Mouse (Mus musculus) neural tube, embryonic 11.5 days (tissue): ENCODE measurements around the gene Gm17490. TPM values are rescaled to one million over a fixed set of nuclear protein-coding genes. Genes with fewer than 3 reads are reported as not detected.
A peak's percentile ranks its signal among the peaks of the same experiment; 100 is the strongest.
"Not testable (repeated sequence)": the region's sequence is repeated elsewhere in the genome, so short reads cannot be mapped to it uniquely, and the experiment has no call there.

Experiments used
- ATAC-seq: fragments of 200-750 bp; cut with Nextera tagmentation; 2 replicates; pipeline ENCODE4 v1.8.0; 2017; ENCODE audit warnings: moderate number of reproducible peaks, mild to moderate bottlenecking, moderate TSS enrichment, moderate library complexity; ENCODE audit not compliant: insufficient read depth, low FRiP score, low TSS enrichment
- DNase-seq: peaks from one replicate; pipeline ENCODE4 v3.0.0-alpha.2; 2015; ENCODE audit warnings: low spot score
- H3K27ac ChIP-seq: fragments of 300-500 bp; sonication (generic); 2 replicates; pipeline ENCODE4 v1.5.1; 2014; ENCODE audit warnings: low read depth, mild to moderate bottlenecking, low read length
- H3K27me3 ChIP-seq: fragments of 300-500 bp; sonication (generic); 2 replicates; pipeline ENCODE4 v1.6.1; 2014; ENCODE audit warnings: mild to moderate bottlenecking, low read length, mixed read lengths; ENCODE audit not compliant: control insufficient read depth, insufficient read depth
- H3K36me3 ChIP-seq: fragments of 300-500 bp; sonication (generic); 2 replicates; pipeline ENCODE4 v1.6.1; 2014; ENCODE audit warnings: mild to moderate bottlenecking, low read length, moderate library complexity, mixed read lengths; ENCODE audit not compliant: control insufficient read depth, insufficient read depth
- H3K4me1 ChIP-seq: fragments of 300-500 bp; sonication (generic); 2 replicates; pipeline ENCODE4 v1.6.1; 2014; ENCODE audit warnings: low read length, mixed read lengths; ENCODE audit not compliant: control insufficient read depth, insufficient read depth
- H3K4me2 ChIP-seq: fragments of 300-500 bp; sonication (generic); 2 replicates; pipeline ENCODE4 v1.6.1; 2014; ENCODE audit warnings: low read depth, mild to moderate bottlenecking, moderate library complexity
- H3K4me3 ChIP-seq: fragments of 300-500 bp; sonication (generic); 2 replicates; pipeline ENCODE4 v1.5.1; 2014; ENCODE audit warnings: low read depth, low read length
- H3K9ac ChIP-seq: fragments of 300-500 bp; sonication (generic); 2 replicates; pipeline ENCODE4 v1.6.1; 2014; ENCODE audit warnings: mild to moderate bottlenecking, low read length
- H3K9me3 ChIP-seq: fragments of 300-500 bp; sonication (generic); 2 replicates; pipeline ENCODE4 v1.6.1; 2016; ENCODE audit warnings: low read length; ENCODE audit not compliant: control insufficient read depth
- WGBS: fragments of 180-500 bp; shearing (Covaris S2); extraction: QIAGEN DNeasy Blood & Tissue Kit; methylation state at CpG from one replicate; pipeline ENCODE4 v1.1.7; 2014; 5-methylcytosine and 5-hydroxymethylcytosine counted together
- polyA plus RNA-seq: library from polyadenylated mRNA; unstranded; fragments of >200 nt; fragmentation: Nextera tagmentation; extraction: Ambion mirVana; gene quantifications from 2 replicates; pipeline ENCODE4 v1.2.1, GENCODE M21; 2014

Gene Gm17490
- polyA plus RNA-seq, 1 experiment from 2014 or later: not detected

DNA sequence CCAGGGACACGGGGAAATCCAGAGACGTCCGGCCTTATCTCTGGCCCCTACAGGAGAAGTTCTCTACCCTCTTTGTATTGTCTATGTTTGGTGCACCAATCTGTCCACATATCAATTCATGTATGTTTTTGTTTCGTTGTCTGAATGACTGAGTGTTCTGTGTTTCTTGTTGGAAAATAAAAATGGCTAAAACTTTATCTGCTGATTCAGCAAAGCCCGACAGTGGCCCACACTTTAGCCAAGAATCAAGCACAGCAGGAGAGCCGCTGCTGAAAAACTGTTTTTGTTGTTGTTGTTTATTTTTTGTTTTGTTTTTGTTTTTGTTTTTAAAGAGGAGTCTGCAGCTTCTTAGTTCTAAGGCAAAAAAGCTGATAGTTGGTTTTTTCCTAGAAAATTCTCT is 13.1 kb downstream of the Gm17490 start:
- not testable (repeated sequence) for H3K9me3 ChIP-seq, H3K27me3 ChIP-seq, ATAC-seq, H3K9ac ChIP-seq, H3K4me1 ChIP-seq, H3K36me3 ChIP-seq, DNase-seq, H3K4me3 ChIP-seq, H3K4me2 ChIP-seq, H3K27ac ChIP-seq
- 95% methylated on average over 6 of the region's 6 CpGs for WGBS

DNA sequence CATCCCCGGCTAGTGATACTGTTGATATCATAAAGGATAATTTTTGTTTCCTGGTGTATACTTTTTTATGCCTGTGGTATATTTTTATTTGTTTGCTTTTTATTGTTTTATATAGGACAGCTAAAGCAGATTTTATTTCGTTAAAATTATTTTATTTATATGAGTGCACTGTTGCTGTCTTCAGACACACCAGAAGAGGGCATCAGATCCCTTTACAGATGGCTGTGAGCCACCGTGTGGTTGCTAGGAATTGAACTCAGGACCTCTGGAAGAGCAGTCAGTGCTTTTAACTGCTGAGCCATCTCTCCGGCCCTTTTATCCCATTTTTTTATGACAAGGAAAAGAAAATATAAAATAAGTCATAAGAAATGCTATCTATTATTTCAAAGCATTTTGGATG is 19.3 kb downstream of the Gm17490 start:
- not testable (repeated sequence) for H3K4me3 ChIP-seq

DNA sequence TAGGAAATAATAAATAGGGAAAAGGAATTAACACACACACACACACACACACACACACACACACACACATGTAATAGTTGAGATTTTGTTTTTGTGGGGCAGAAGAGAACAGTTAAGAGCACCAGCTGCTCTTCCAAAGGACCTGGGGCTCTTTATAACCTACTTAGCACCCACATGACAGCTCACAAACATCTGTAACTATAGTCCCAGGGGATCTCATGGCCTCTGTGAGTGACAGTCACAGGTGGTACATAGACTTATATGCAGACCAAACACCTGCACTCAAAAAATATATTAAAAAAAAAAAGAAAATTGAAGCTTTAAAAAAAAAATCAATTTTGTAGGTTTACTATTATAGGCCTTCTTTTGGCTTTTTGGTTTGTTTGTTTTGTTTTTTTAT is 21.2 kb downstream of the Gm17490 start:
- H3K4me1 ChIP-seq: peaks cover 5% of the 10 kb centered on the region; the same call in 1 of the 2 replicates
- no peaks in the 10 kb centered on the region for H3K27me3 ChIP-seq
- no peak overlapping the region for H3K9ac ChIP-seq
- no peaks in the 10 kb centered on the region for H3K36me3 ChIP-seq
- DNase-seq (no peak), ATAC-seq (no peak)
- no peak overlapping the region for H3K4me3 ChIP-seq
- H3K27ac ChIP-seq: no peak overlapping the region
- no peaks in the 10 kb centered on the region for H3K9me3 ChIP-seq
- no peak overlapping the region for H3K4me2 ChIP-seq

More for the DNA sequence above, 19.3 kb downstream of the Gm17490 start:
- not testable (repeated sequence) for H3K27ac ChIP-seq, DNase-seq, H3K9ac ChIP-seq, ATAC-seq, H3K9me3 ChIP-seq, H3K36me3 ChIP-seq, H3K4me2 ChIP-seq, H3K4me1 ChIP-seq, H3K27me3 ChIP-seq
- WGBS: 81% methylated on average over 4 of the region's 4 CpGs

DNA sequence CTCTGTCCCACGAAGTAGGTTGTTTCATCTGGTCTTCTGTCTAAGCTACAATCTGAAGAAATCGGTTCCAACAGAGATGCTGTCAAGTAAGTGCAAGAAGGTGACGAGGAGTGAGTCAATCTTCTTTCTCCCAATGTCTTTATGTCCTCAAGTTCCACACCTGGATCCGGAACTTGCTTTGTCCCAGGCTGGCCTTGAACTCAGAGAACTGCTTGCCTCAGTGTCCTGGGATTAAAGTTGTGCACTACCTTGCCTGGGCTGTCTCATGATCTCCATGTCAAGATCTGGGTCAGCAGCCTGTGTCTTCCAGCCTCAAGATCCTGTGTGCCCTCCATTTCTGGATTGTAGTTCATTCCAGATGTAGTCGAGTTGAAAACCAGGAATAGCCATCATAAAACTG is 22.0 kb downstream of the Gm17490 start, which contains the start of gene Rbm17:
TSS of gene Rbm17 (minus strand) at position 101 of the 400 bp plus-strand sequence.
- WGBS: 87% methylated on average over 5 of the region's 5 CpGs
- Histone ChIP-seq H3K4me3 (peak within 1 kb of the TSS; percentile 96), H3K4me2 (peak within 1 kb of the TSS; percentile 59), H3K27me3 (no peaks in the 10 kb centered on the region), H3K27ac (no peak within 1 kb of the TSS), H3K9me3 (no peaks in the 10 kb centered on the region), H3K36me3 (no peaks in the 10 kb centered on the region), H3K4me1 (peaks cover 5% of the 10 kb centered on the region; the same call in 1 of the 2 replicates), H3K9ac (peak within 1 kb of the TSS; percentile 99)
- no peak for DNase-seq
- ATAC-seq: no peak

DNA sequence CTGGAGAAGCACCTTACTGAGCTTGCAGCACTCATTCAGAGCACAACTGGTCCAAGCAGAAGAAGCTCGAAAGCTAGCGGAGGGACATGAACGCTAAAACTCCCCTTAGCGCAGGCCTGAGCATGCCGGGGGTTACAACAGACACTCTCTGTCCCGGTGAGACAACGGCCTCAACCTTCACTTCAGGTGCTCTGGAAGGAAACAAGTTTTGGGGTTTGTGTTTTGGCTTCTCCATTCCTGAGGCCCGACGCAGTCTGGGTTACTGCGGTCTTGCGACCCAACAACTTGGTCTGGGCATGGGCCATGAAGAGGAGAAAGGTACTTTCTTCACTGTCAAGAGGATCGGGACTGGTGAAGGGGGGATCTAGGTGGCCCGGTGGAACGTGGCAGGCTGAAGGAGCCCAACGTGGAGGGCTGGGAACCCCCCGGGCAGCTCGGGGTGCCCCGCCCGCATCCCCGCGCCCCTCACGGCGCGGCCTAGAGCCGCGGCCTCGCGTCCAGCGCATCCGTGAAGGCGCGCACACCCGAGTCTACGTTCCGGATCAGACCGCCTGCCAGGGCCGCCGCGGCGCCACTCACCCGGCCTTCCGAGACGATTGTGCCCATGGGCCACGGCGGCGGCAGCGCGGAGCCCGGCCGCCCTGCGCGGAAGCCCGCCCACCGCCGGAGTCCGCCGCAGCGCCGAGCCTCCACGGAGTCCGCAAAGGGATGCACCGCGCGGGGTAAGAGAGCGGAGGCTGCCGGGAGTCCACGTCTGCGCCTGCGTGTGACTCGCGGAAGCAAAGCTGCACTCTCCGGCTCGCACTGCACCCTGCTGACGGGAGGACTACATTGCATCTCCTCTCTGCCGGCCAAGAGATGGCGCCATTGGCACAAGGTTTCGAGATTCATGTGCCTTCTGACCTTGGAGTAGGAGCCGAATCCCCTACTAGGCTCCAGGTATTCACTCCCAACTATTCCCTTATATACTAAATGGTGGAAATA is 23.3 kb downstream of the Gm17490 start:
- peak; percentile 96 for DNase-seq
- peak overlapping the region; percentile 99 for H3K9ac ChIP-seq
- ATAC-seq: peak; percentile 98
- no peaks in the 10 kb centered on the region for H3K27me3 ChIP-seq
- H3K36me3 ChIP-seq: peaks cover 2% of the 10 kb centered on the region
- peak overlapping the region; percentile 96 for H3K4me3 ChIP-seq
- H3K27ac ChIP-seq: no peak overlapping the region
- peak overlapping the region; percentile 59 for H3K4me2 ChIP-seq
- peaks cover 5% of the 10 kb centered on the region; the same call in 1 of the 2 replicates for H3K4me1 ChIP-seq
- H3K9me3 ChIP-seq: no peaks in the 10 kb centered on the region
- WGBS: under 1% methylated on average over 66 of the region's 78 CpGs

GRCm38 (mm10) chr2:11601795-11602194 is 24.3 kb downstream of the Gm17490 start:
- peak overlapping the region; percentile 96 for H3K4me3 ChIP-seq
- 88% methylated on average over 6 of the region's 6 CpGs for WGBS
- ATAC-seq (no peak), DNase-seq (no peak)
- no peaks in the 10 kb centered on the region for H3K9me3 ChIP-seq
- H3K9ac ChIP-seq: no peak overlapping the region
- peaks cover 3% of the 10 kb centered on the region for H3K36me3 ChIP-seq
- H3K27me3 ChIP-seq: no peaks in the 10 kb centered on the region
- H3K4me1 ChIP-seq: peaks cover 5% of the 10 kb centered on the region; the same call in 1 of the 2 replicates
- H3K4me2 ChIP-seq: peak overlapping the region; percentile 59
- H3K27ac ChIP-seq: no peak overlapping the region

- no peaks in the 10 kb centered on the region for H3K27me3 ChIP-seq
- no peaks in the 10 kb centered on the region for H3K9me3 ChIP-seq
- no peak overlapping the region for H3K4me3 ChIP-seq
- H3K4me1 ChIP-seq: peaks cover 5% of the 10 kb centered on the region; the same call in 1 of the 2 replicates
- H3K4me2 ChIP-seq: no peak overlapping the region
- WGBS: 95% methylated on average over 7 of the region's 7 CpGs
- ATAC-seq (no peak), DNase-seq (no peak)
- peaks cover 19% of the 10 kb centered on the region for H3K36me3 ChIP-seq
- no peak overlapping the region for H3K27ac ChIP-seq
- no peak overlapping the region for H3K9ac ChIP-seq
Measured at GRCm38 (mm10) chr2:11597906-11598305, 28.2 kb downstream of the Gm17490 start.

- peaks cover 2% of the 10 kb centered on the region; the same call in 1 of the 2 replicates for H3K4me1 ChIP-seq
- DNase-seq (no peak), ATAC-seq (no peak)
- H3K9me3 ChIP-seq: no peaks in the 10 kb centered on the region
- WGBS: 87% methylated on average over 2 of the region's 2 CpGs
- H3K36me3 ChIP-seq: peaks cover 22% of the 10 kb centered on the region
- H3K27me3 ChIP-seq: no peaks in the 10 kb centered on the region
- H3K9ac ChIP-seq: no peak overlapping the region
- H3K4me3 ChIP-seq: no peak overlapping the region
- H3K4me2 ChIP-seq: no peak overlapping the region
- H3K27ac ChIP-seq: no peak overlapping the region
Measured at GRCm38 (mm10) chr2:11596690-11597089, 29.4 kb downstream of the Gm17490 start.

DNA sequence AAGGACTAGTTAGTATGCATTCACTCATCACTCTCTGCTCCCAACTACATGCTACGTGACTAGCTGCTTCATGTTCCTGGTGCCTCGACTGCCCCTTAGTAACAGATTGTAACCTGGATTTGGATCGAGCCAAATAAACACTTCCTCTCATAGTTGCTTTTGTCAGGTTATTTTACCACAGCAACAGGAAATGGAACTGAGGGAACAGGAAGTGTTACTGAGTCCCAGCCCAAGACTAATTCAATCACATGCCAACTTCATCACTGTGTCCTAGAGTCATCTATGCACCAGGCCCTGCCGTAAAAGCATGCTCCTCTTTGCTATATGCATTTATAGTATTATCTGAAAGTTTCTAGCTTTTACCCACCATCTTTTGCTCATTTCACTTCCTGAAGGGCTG is 38.1 kb downstream of the Gm17490 start:
- H3K4me2 ChIP-seq: no peak overlapping the region
- H3K27me3 ChIP-seq: no peaks in the 10 kb centered on the region
- WGBS: 94% methylated on average over 4 of the region's 4 CpGs
- DNase-seq (no peak), ATAC-seq (no peak)
- H3K4me3 ChIP-seq: no peak overlapping the region
- H3K4me1 ChIP-seq: no peaks in the 10 kb centered on the region
- H3K9me3 ChIP-seq: no peaks in the 10 kb centered on the region
- peaks cover 9% of the 10 kb centered on the region for H3K36me3 ChIP-seq
- H3K27ac ChIP-seq: no peak overlapping the region
- no peak overlapping the region for H3K9ac ChIP-seq
